9 mouse cellular contexts compared by ENCODE assay signal in genomic region chr7:132286630-132287339, GRCm38 (mm10). TPM values are rescaled to one million over a fixed set of nuclear protein-coding genes. Genes with fewer than 3 reads are reported as not detected.
DNase-seq lines count a peak whose midpoint lies in the region; ATAC-seq and TF ChIP-seq lines count a peak whose summit lies in the region.
"Had no signal": no experiment of that assay in that cellular context is flagged by ENCODE, and none has a peak within 500 bp of the region (broad histone marks: within the 10 kb centered on the region; RNA-seq: fewer than 3 reads in every experiment).

No protein-coding gene starts in this region.

- H3K79me2 ChIP-seq in liver, adult 2 months (ENCODE audit: control insufficient read depth, insufficient read depth, low read length) = no peaks in the 10 kb centered on the region; the same call in 1 of the 2 replicates

- no peak for DNase-seq in gastrocnemius, adult 2 months
- DNase-seq in gastrocnemius, postnatal 10 days = no peak
- no peak for DNase-seq in spleen, adult 2 months (ENCODE audit: low read depth in 1 of 2, low spot score in 2 of 2)
- DNase-seq in spleen, adult 12 weeks (ENCODE audit: low spot score) = no peak
- DNase-seq in liver, adult 2 months (ENCODE audit: extremely low read depth, low read depth, low spot score) = peak; percentile 70
- peak; percentile 13 to 15 for DNase-seq in thymus, adult 18-20 months
- DNase-seq in heart, postnatal 36 days = no peak

- intact Hi-C loops in gastrocnemius, adult 2 months (cut with DNase I) = no loop called here
- intact Hi-C loops in heart, postnatal 36 days (cut with DNase I) = loop anchor here (2.0 kb wide), 1 partner anchor 24 kb away; no protein-coding TSS in a partner anchor

- H3K36me3 ChIP-seq in spleen, adult 2 months (ENCODE audit: control insufficient read depth, insufficient read depth, low read length) = no peaks in the 10 kb centered on the region
- H3K36me3 ChIP-seq in liver, adult 2 months (ENCODE audit: control insufficient read depth, insufficient read depth, low read length) = no peaks in the 10 kb centered on the region

- no peak overlapping the region for H3K4me3 ChIP-seq in gastrocnemius, adult 2 months
- H3K4me3 ChIP-seq in spleen, adult 2 months (ENCODE audit: extremely low read depth, insufficient read depth, insufficient read length) = no peak overlapping the region
- H3K4me3 ChIP-seq in liver, adult 2 months (ENCODE audit: insufficient read depth, low read depth, low read length) = no peak overlapping the region
- H3K4me3 ChIP-seq: erythroblast, embryonic 14.5 days had no signal

- no peak for TF ChIP-seq CTCF in gastrocnemius, adult 2 months (IDR thresholded peaks at IDR 0.05)
- no peak for TF ChIP-seq CTCF in spleen, adult 2 months (IDR thresholded peaks at IDR 0.05; ENCODE audit: extremely low read depth, insufficient read depth, insufficient read length, insufficient replicate concordance)
- no peak for TF ChIP-seq CTCF in liver, adult 2 months (IDR thresholded peaks at IDR 0.05; ENCODE audit: low read depth, low read length)

- TF ChIP-seq POLR2A in spleen, adult 2 months (IDR thresholded peaks at IDR 0.05; ENCODE audit: low read depth, low read length) = no peak
- TF ChIP-seq POLR2A in liver, adult 2 months (IDR thresholded peaks at IDR 0.05; ENCODE audit: extremely low read depth, insufficient read depth, low read length) = no peak

- H3K27ac ChIP-seq in gastrocnemius, adult 2 months = peak overlapping the region; percentile 3; the same call in 1 of the 2 replicates
- 0 out of 2 replicates have a peak overlapping the region, but pooled peaks have one; percentile 22 for H3K27ac ChIP-seq in spleen, adult 2 months (ENCODE audit: insufficient read depth, low read length)
- 0 out of 2 replicates have a peak overlapping the region, but pooled peaks have one; percentile 18 for H3K27ac ChIP-seq in liver, adult 2 months (replicated peaks; ENCODE audit: insufficient read depth, low read depth, low read length)

- peaks cover 44% of the 10 kb centered on the region; the same call in 1 of the 2 replicates for H3K4me1 ChIP-seq in spleen, adult 2 months (ENCODE audit: control insufficient read depth, insufficient read depth, insufficient read length)
- peaks cover 12% of the 10 kb centered on the region for H3K4me1 ChIP-seq in liver, adult 2 months (ENCODE audit: control insufficient read depth, insufficient read depth, low read length)

- ATAC-seq in erythroblast, adult 5-6 weeks (replicated peaks; ENCODE audit: low FRiP score, poor library complexity, severe bottlenecking) = no peak

- H3K9ac ChIP-seq in liver, adult 2 months (ENCODE audit: low read depth, low read length) = no peak overlapping the region

- WGBS in spleen, adult 2 months = 29% methylated on average over 14 of the region's 14 CpGs
- WGBS in liver, adult 2 months = 11% methylated on average over 14 of the region's 14 CpGs

- H3K27me3 ChIP-seq in spleen, adult 2 months (ENCODE audit: control insufficient read depth, insufficient read depth, low read length) = no peaks in the 10 kb centered on the region
- no peaks in the 10 kb centered on the region for H3K27me3 ChIP-seq in liver, adult 2 months (ENCODE audit: control insufficient read depth, insufficient read depth, low read length)

RNA-seq across cellular contexts. Expression of gene Chst15, which starts 30.2 kb away (rescaled TPM):
- 1 to 10 TPM; 2.6 to 3.0 TPM for total RNA-seq in gastrocnemius, adult 2 months (2021)
- total RNA-seq in gastrocnemius, postnatal 10 days (2021) = 10 to 100 TPM in 1 of 2 experiments, 1 to 10 TPM in 1; 8.8 to 10.2 TPM
- 25.9 and 27.9 TPM in 2 replicates for polyA plus RNA-seq in spleen, adult 2 months (2012; rRNA removed)
- 6.5 and 10.4 TPM in 2 replicates for total RNA-seq in liver, adult 2 months (2014; rRNA removed)
- 3.0 and 4.3 TPM in 2 replicates for polyA plus RNA-seq in liver, adult 2 months (2012; rRNA removed)
- 3.6 and 4.8 TPM in 2 replicates for total RNA-seq in erythroblast, adult 5-6 weeks (2015; ENCODE audit: low replicate concordance)
- 3.6 and 6.7 TPM in 2 replicates for total RNA-seq in erythroblast, adult 5-6 weeks (2017; ENCODE audit: low replicate concordance)
- 1 to 10 TPM; 8.3 to 9.2 TPM for total RNA-seq in heart, postnatal 36 days (2021)

Comparison
In these comparisons a context has a peak if more than half of its experiments do, and no peak if none do; other contexts are left out.
1. DNase-seq: peak in liver, adult 2 months (single experiment) and thymus, adult 18-20 months (2 of 2); none in gastrocnemius, adult 2 months (single experiment), gastrocnemius, postnatal 10 days (single experiment), spleen, adult 2 months (0 of 2), spleen, adult 12 weeks (single experiment) and heart, postnatal 36 days (0 of 2).
2. Peak in every context shown above with its lines, with median percentiles within 50 percentile points of each other: H3K27ac ChIP-seq.